Mouse (Mus musculus): ENCODE data around the gene Vmn1r3.
A peak's percentile ranks its signal among the peaks of the same experiment; 100 is the strongest.
"Not testable (repeated sequence)": the region's sequence is repeated elsewhere in the genome, so short reads cannot be mapped to it uniquely, and the experiment has no call there.

Vmn1r3 gene

DNA sequence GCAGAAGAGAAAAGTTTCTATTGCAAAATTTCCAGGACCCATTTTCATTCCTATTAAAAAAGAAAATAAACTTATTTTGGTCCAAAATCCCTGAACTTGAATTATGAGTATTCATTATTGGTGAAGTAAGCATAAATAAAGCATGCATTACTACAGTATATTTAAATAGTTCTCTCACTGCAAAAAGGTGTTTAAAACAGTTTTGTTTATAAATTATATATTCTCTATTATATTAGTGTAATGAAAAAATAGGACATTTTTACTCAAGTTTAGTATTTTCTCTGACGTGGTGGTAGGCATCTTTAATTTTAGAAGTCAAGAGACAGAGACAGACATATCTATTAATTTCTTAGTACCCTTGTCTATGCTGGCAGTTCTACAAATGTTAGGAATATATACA lies at the start of gene Vmn1r3:
Gene Vmn1r3, minus strand, starts transcription at position 101 of the 400 bp plus-strand sequence.
- DNase-seq = not testable (repeated sequence)

DNA sequence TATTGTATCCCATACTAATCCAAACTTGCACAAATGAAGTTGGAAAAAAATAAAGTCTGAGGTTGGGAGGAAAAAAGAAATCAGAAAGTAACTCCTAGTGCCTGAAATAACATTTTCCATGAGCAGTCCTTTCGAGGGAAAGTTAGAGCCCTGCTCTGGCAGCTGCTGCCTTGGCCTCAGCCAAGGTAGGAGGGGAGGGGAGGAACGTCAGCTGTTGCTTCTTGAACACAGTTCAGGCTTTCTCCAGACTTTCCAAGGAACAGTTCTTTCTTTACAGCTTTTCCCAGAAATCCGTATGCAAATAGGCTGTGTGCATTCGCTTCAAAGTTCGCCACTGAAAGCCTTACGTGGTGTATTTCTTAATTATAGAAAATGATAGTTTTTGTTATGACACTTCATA lies 46.9 kb upstream of the Vmn1r3 start:
- DNase-seq = no peak

DNA sequence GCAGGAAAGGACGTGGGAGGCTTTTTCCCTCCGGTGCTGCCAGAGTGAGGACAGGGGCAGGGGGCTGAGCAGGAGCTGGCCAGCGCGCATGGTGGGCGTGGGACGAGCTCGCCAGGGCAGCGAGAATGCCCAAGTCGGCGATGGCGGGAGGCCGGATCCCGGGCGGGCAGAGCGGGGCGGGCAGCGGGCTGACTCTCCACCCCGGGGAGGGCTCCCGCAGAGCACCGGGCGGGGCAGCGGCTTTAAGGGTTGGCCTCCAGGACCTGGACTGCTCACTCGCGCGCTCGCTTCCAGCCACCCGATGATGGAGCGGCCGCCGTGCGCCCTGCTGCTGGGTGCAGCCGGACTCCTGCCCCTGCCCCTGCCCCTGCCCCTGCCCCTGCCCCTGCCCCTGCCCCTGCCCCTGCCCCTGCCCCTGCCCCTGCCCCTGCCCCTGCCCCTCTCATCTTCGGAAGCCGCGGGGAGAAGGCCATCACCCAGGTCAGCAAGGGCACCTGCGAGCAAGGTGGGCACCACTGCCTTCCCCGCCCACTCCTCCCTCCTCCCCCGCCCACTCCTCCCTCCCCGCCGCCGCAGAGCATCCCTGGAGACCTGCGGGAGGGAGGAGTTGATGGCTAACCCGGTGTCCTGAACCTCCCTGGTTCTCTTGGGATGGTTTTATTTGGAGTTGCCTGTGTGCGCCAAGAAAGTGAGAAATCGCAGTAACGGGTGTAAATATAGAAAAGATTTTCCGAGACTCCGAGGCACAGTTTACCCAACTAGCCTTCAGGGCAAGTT lies 45.9 kb upstream of the Vmn1r3 start:
- peak; percentile 81 for DNase-seq

DNA sequence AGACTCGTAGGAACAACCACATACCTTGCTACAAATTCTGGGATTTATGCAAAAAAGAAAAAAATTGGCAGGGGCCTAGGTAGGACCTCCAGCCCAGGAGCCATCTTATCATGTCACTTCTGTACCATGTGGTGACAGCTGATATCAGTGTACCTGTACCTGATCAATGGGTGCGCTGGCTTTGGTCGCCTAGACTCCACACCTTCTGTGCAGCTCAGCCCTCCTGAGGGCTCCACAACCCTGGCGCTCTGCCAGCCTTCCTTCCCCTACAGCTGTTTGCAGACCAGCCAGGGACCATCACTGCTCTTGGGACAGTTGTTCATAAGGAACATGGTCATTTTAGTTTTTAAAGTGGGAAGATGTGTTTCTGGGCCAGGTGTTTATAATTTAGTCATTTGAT lies 44.4 kb upstream of the Vmn1r3 start:
- DNase-seq = peak; percentile 56

DNA sequence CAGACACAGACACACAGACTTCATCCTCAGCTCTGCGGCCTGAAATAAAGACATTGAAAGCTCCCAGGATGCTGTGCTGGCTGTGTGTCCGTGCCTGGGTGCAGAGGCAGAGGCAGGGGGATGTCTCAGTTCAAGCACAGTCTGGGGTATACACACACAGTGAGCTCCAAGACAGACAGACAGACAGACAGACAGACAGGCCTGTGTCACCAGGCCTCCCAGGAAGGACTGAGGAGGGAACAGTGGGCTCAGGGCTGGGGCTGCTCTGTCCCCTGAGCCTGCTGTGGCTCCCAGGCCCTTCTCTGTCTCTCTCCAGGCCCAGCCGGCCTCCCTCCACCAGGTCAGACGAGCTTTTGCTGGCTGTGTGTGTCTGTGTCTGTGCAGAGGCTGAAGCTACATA lies 43.3 kb upstream of the Vmn1r3 start:
- DNase-seq = no peak

DNA sequence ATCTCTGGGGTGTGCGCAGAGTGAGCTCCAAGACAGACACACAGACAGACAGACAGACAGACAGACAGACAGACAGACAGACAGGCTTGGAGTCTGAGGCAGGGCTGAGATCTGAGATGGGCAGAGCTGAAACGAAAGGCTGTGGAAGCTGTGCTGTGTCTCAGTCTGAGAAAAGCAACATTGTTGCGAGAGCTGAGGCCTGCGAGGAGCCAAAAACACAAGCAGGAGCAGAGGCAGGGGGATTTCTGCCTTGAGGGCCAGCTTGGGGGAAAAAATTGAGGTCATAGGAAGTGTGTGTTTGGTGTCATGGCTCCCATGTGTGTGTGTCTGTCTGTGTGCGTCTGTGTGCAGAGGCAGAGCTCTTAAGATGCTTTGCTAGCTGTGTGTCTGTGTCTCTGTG lies 42.6 kb upstream of the Vmn1r3 start:
- no peak for DNase-seq

DNA sequence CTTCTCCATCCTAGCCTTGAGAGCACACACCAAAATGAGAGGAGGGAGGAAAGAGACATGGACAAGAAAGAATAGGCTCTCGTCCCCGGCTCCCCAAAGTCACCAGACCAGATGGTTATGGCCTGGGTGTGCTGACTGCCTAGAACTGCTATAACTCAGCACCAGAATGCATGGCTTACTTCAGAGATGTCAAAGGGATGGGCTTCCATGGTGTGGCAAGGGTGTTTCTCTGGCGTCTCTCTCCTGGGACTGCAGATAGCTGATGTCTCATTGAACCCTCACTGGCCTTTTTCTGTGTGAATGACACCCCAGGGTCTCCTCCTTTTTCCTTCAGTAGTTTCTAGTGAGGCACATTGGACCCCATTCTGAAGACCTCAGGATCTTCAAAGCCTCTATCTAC lies 41.3 kb upstream of the Vmn1r3 start:
- DNase-seq = no peak

DNA sequence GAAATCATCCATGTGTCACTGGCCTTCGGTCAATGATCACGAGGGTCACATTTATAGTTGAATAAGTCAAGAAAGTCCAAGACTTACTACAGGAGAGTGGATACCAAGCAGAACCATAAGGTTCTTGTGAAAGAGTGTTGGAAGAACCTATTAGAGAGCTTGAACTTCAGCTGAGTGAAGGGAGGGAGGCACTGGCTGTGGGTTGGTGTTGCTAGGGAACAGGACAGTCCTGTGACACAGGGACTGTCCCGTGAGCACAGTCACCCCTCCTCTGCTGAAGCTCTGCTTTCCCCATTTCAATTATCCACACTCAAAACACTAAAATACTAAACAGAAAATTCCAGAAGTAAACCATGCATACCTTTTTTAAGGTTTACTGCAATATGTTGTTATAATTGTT lies 40.3 kb upstream of the Vmn1r3 start:
- not testable (repeated sequence) for DNase-seq

DNA sequence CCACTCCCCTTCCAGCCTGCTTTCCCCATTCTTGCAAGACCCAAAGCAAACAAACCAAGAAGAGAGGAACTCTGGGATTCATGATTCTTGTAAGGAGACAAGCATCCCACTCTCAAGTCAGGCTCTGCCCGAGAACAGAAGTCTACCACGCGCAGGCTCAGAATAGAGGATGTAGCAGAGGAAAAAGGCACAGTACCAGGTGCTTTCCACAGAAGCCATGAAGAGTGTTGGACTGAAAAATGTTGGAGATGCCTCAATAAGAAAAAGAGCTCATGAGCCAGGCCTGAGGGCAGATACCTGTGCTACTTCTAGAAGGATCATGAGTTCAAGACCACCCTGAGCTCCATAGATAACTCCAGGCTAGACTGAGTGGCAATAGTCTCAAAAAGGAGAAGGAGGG lies 39.7 kb upstream of the Vmn1r3 start:
- DNase-seq = not testable (repeated sequence)

DNA sequence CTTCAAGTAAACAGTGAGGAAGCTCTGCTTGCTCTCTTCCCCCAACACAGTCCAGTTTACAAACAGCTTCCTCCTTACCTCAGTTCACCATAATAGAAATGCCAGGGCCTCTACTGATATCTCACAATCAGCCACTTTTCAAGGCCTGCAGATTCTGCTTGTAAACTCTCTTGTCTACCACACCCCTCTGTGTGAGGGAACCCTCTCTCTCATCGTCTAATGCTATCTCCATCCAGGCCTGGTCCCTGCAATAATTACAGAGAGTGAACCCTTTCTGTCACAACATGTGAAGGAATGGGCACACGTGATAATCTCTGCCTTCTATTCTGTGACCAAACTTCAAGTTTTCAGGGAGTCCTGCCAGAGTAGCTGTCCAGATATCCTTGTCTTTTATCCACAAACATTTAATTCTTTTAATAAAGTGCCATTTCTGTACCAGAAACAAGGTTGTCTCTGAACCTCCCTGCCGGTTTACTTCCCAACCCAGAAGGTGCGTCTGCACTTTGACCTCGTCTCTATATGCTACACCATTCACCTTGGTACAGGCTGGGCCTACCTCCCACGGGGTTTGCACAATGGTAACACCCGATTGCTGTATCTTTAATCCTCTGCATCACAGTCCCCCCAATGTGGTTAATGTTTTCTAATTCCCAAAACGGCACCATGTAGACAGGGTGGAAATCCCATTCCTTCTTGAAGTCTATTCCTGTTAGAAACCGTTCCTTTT lies 38.5 kb upstream of the Vmn1r3 start:
- DNase-seq = not testable (repeated sequence)

DNA sequence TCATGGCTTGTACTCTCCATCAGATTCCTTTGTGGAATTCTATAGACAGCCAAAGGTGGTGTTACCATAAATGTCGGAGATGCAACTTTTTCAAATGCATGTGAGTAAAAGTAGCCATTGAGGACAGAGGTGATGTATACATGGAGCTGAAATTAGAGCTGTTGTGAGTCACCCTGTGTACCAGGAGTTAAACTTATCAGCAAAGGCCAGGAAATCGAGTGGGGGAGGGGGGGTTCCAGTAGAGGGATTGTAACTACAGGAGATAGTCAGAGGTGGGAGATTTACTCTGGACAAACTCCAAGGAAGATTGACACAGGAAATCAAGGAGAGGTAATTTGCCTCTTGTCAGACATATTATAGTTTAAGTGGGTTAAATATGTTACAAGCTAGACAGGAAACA lies 31.2 kb upstream of the Vmn1r3 start:
- DNase-seq = not testable (repeated sequence)

DNA sequence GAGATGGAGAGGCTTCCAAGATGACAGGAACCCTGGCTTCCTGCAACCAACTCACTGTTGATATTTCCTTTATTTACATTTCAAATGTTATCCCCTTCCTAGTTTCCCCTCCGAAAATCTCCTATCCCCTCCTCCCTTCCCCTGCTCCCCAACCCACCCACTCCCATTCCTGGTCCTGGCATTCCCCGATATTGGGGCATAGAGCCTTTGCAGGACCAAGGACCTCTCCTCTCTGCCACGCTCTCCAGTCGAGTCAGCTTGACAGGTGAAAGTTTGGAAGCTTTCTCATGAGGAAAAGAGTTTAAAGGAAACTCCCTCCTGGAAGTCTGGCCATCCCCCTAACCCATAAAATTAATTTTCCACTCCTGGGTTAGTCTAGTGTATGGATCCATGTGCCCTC lies 28.2 kb upstream of the Vmn1r3 start:
- DNase-seq = not testable (repeated sequence)

DNA sequence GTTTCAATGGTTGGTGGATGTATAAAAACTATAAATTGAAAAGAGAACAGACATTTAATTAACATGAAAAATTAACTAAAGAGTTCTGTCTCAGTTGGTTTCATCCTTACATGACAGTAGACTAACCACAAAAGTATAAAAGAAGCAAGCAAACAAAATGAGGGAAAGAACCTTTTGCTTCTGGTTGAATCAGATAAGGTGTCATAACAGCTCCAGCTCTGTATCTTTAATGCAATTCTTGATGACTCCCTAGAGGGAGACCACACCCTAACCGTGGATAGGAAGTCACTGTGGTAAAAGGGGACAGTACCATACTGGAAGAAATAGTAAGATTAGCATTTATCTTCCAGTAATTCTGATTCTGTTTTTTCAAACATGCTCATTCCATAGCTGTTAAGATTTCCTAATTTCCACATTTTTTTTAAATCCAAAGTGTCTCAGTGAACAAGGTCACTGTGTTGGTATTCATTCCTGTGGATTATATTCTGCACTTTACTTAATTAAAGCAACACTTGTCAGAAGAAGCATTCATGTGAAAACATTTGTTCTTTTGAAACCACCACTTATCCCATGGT lies 24.6 kb upstream of the Vmn1r3 start:
- not testable (repeated sequence) for DNase-seq

DNA sequence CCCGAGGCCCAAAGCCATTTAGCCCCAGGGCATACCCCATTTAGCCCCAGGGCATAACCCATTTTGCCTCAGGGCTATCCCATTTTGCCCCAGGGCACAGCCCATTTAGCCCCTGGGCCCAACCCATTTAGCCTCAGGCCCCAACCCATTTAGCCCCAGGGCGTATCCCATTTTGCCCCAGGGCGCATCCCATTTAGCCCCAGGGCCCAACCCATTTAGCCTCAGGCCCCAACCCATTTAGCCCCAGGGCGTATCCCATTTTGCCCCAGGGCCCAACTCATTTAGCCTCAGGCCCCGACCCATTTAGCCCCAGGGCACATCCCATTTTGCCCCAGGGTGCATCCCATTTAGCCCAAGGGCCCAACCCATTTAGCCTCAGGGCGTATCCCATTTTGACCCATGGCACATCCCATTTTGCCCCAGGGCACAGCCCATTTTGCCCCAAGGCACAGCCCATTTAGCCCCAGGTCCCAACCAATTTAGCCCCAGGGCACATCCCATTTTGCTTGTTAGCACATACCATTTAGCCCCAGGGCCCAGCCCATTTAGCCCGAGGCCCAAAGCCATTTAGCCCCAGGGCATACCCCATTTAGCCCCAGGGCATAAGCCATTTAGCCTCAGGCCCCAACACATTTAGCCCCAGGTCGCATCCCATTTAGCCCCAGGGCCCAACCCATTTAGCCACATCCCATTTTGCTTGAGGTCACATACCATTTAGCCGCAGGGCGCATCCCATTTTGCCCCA lies 8.2 kb downstream of the Vmn1r3 start:
- peak; percentile 12 for DNase-seq

DNA sequence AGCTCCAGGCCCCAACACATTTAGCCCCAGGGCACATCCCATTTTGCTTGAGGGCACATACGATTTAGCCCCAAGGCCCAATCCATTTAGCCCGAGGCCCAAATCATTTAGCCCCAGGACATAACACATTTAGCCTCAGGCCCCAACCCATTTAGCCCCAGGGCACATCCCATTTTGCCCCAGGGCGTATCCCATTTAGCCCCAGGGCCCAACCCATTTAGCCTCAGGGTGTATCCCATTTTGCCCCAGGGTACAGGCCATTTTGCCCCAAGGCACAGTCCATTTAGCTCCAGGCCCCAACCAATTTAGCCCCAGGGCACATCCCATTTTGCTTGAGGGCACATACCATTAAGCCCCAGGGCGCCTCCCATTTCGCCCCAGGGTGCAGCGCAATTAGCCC lies 9.0 kb downstream of the Vmn1r3 start:
- not testable (repeated sequence) for DNase-seq

DNA sequence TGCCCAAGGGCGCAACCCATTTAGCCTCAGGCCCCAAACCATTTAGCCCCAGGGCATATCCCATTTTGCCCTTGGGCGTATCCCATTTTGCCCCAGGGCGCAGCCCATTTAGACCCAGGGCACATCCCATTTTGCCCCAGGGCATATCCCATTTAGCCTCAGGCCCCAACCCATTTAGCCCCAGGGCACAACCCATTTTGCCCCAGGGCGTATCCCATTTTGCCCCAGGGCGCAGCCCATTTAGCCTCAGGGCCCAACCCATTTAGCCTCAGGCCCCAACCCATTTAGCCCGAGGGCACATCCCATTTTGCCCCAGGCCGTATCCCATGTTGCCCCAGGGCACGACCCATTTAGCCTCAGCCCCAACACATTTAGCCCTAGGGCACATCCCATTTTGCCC lies 9.4 kb downstream of the Vmn1r3 start:
- not testable (repeated sequence) for DNase-seq

DNA sequence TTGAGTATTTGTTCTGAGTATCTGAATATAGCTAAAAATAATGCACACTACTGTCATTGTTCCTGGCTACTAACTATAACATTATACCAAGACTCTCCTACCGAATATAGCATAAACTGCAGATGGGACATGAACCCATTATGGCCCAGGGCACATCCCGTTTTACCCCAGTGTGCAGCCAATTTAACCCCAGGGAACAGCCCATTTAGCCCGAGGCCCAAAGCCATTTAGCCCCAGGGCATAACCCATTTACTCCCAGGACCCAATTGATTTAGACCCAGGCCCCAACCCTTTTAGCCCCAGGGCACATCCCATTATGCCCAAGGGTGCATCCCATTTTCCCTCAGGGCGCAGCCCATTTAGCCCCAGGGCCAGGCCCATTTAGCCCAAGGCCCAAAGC lies 10.6 kb downstream of the Vmn1r3 start:
- DNase-seq = not testable (repeated sequence)

DNA sequence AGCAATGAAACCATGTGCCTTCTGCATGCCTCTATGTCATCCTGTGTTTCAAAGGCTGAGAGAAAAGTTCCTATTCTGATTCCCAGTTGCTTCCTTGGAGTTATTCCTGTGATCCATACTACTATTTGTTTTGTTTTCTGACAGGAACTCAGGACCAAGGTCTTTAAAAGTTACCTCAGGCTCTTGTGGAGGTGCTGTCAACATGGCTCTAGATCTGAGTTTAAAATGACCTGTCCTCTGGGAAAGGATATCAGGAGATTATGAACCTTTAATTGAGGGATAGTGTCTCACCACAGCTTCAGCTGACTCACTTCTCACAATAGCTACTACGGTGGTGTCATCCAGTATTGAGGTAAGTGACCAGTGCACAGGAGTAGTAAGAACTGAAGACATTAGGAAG lies 18.1 kb downstream of the Vmn1r3 start, which contains the start of gene Vmn1r2:
Gene Vmn1r2, plus strand, starts transcription at position 301 of the 400 bp plus-strand sequence.
- DNase-seq = not testable (repeated sequence)

DNA sequence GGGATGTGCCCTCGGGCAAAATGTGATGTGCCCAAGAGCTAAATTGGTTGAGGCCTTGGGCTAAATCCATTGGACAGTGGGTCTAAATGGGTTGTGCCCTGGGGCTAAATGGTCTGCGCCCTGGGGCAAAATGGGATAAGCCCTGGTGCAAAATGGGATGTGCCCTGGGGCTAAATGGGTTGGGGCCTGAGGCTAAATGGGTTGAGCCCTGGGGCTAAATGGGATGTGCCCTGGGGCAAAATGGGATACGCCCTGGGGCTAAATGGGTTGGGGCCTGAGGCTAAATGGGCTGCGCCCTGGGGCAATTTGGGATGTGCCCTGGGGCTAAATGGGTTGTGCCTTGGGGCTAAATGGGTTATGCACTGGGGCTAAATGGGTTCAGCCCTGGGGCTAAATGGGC lies 20.1 kb downstream of the Vmn1r3 start:
- DNase-seq = no peak

DNA sequence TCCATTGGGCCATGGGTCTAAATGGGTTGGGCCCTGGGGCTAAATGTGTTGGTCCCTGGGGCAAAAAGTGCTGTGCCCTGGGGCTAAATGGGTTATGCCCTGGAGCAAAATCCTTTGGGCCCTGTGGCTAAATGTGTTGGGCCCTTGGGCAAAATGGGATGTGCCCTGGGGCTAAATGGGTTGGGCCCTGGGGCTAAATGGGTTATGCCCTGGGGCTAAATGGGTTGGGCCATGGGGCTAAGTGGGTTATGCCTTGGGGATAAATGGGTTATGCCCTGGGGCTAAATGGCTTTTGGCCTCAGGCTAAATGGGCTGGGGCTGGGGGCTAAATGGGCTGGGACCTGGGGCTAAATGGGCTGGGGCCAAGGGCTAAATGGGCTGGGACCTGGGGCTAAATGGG lies 20.7 kb downstream of the Vmn1r3 start:
- DNase-seq = not testable (repeated sequence)

DNA sequence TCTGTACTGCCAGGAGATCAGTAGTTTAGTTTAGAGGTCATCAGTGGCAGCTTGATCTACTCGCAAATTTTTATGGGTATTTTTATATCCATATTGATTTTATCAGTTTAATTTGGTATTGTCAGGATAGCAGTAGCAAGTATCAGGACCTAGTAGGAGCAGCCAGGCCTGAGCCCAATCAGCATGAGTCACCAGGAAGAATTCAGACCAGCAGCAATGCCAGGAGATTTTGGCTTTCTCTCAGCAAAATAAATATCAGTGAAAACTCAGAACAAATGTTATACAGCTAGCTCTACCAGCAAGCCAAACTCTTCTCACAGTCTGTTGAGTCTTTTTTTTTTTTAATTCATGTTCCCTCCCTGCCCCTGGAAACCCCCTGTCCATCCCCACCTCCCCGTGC lies 31.8 kb downstream of the Vmn1r3 start:
- not testable (repeated sequence) for DNase-seq

DNA sequence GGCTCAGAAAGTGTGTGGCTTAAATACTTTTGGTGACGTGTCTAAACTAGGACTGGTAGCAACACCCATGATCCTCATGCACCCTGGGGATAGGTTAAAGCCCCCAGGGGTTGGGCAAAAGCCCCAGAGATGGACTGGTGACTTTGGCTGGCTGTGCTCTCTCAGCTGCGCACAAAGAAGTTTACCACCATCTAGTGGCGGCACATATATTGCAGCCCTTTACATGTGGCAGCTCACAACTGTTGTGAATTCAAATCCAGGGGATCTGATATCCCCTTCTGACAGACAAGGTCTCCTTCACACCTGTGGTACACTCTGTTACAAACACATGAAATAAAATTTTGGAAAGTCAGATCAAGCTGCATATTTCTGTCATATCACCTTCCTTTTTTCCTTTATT lies 37.2 kb downstream of the Vmn1r3 start:
- DNase-seq = not testable (repeated sequence)
